Mouse (Mus musculus): ENCODE measurements around the gene Gm3776. TPM values are rescaled to one million over a fixed set of nuclear protein-coding genes. Genes with fewer than 3 reads are reported as not detected.
"Not testable (repeated sequence)": the region's sequence is repeated elsewhere in the genome, so short reads cannot be mapped to it uniquely, and the experiment has no call there.

Gene Gm3776
- polyA plus RNA-seq (2015; fragmentation: Nextera tagmentation; extraction: Ambion mirVana) = not detected in 2 replicates

DNA sequence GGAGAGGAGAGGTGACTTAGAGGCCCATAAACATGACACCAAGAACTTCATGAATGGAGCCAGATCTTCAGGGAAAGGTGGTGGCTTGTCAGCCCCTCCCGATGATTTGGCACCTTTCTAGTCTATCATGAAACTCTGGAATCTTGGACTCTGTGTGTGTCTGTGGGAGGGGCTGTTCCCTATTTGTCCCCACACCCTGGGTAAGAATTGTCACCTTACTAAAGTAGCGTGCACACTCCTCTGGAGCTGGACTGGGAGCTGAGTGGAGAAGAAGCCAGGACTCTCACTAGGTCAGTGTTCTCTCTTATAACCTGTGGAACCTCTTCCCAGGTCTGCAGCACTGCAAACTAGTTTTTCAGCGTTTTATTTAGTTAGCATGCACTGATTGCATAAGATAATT lies at the start of gene Gm3776:
Gm3776 (plus strand) TSS at position 216 of the 400 bp plus-strand sequence.
- H3K27ac ChIP-seq (replicated peaks); H3K4me1 ChIP-seq (replicated peaks); H3K9ac ChIP-seq; H3K36me3 ChIP-seq; H3K4me2 ChIP-seq; H3K9me3 ChIP-seq; ATAC-seq (ENCODE audit: low FRiP score, low read depth); H3K27me3 ChIP-seq; H3K4me3 ChIP-seq: not testable (repeated sequence)
- WGBS = 100% methylated on average over 1 of the region's 3 CpGs

DNA sequence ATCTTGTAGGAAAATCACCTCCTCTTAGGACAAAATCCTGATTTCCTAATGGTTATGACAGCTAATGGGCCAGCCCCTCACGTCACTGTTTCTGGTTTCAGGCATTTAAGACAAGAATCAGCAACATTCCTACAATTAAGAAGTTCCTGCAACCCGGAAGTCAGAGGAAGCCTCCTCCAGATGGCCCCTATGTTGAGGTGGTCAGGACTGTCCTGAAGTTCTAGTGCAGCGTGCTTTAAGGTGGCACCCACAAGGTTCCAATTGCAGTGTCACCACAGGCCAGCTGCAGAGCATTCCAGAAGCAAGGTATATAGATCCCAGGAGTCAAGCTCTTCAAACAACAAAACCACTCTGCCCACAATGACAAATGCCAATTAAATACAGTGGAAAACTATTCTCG lies 48.0 kb upstream of the Gm3776 start:
- H3K4me2 ChIP-seq = no peak overlapping the region
- no peak overlapping the region for H3K9ac ChIP-seq
- no peaks in the 10 kb centered on the region for H3K9me3 ChIP-seq
- WGBS = 77% methylated on average over 4 of the region's 4 CpGs
- no peaks in the 10 kb centered on the region for H3K36me3 ChIP-seq
- H3K27ac ChIP-seq (replicated peaks) = no peak overlapping the region
- H3K4me1 ChIP-seq (replicated peaks) = no peaks in the 10 kb centered on the region
- H3K4me3 ChIP-seq = no peak overlapping the region
- H3K27me3 ChIP-seq = no peaks in the 10 kb centered on the region
- no peak for ATAC-seq (ENCODE audit: low FRiP score, low read depth)

- no peaks in the 10 kb centered on the region for H3K27me3 ChIP-seq
Observed at GRCm38 (mm10) chr9:78210079-78210478, 46.9 kb upstream of the Gm3776 start.

DNA sequence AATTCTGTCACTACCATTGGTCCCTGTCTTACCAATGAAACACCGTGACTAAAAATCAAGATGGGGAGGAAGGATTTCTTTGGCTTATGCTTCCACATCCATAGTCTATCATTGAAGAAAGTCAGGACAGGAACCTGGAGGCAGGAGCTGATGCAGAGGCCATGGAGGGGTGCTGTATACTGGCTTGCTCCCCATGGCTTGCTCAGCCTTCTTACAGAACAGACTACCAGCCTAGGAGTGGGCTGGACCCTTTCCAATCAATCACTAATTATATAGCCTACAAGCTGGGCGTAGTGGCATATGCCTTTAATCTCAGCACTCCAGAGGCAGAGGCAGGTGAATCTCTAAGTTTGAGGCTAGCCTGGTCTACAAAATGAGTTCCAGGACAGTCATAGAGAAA lies 46.1 kb upstream of the Gm3776 start:
- no peaks in the 10 kb centered on the region for H3K36me3 ChIP-seq
- 95% methylated on average over 2 of the region's 2 CpGs for WGBS
- no peaks in the 10 kb centered on the region for H3K27me3 ChIP-seq
- no peak overlapping the region for H3K4me2 ChIP-seq
- H3K9me3 ChIP-seq = no peaks in the 10 kb centered on the region
- no peaks in the 10 kb centered on the region for H3K4me1 ChIP-seq (replicated peaks)
- no peak for ATAC-seq (ENCODE audit: low FRiP score, low read depth)
- no peak overlapping the region for H3K4me3 ChIP-seq
- H3K9ac ChIP-seq = no peak overlapping the region
- H3K27ac ChIP-seq (replicated peaks) = no peak overlapping the region

More at GRCm38 (mm10) chr9:78210079-78210478, 46.9 kb upstream of the Gm3776 start:
- ATAC-seq (ENCODE audit: low FRiP score, low read depth) = no peak
- H3K4me3 ChIP-seq = no peak overlapping the region
- H3K4me1 ChIP-seq (replicated peaks) = no peaks in the 10 kb centered on the region
- 93% methylated on average over 3 of the region's 3 CpGs for WGBS
- no peaks in the 10 kb centered on the region for H3K36me3 ChIP-seq
- no peak overlapping the region for H3K9ac ChIP-seq
- H3K27ac ChIP-seq (replicated peaks) = no peak overlapping the region
- no peaks in the 10 kb centered on the region for H3K9me3 ChIP-seq
- no peak overlapping the region for H3K4me2 ChIP-seq

DNA sequence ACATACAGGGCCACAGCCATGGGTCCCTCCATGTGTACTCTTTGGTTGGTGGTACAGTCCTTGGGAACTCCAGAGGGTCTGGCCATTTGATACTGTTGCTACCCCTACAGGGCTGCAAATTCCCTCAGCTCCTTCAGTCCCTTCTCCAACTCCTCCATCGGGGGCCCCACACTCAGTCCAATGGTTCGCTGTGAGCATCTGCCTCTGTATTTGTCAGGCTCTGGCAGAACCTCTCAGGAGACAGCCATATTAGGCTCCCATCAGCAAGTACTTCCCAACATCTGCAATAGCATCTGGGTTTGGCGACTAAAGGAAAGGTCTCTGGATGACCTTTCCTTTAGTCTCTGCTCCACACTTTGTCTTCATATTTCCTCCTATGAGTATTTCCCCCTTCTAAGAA lies 45.4 kb upstream of the Gm3776 start:
- H3K9me3 ChIP-seq = no peaks in the 10 kb centered on the region
- WGBS = 93% methylated on average over 3 of the region's 3 CpGs

DNA sequence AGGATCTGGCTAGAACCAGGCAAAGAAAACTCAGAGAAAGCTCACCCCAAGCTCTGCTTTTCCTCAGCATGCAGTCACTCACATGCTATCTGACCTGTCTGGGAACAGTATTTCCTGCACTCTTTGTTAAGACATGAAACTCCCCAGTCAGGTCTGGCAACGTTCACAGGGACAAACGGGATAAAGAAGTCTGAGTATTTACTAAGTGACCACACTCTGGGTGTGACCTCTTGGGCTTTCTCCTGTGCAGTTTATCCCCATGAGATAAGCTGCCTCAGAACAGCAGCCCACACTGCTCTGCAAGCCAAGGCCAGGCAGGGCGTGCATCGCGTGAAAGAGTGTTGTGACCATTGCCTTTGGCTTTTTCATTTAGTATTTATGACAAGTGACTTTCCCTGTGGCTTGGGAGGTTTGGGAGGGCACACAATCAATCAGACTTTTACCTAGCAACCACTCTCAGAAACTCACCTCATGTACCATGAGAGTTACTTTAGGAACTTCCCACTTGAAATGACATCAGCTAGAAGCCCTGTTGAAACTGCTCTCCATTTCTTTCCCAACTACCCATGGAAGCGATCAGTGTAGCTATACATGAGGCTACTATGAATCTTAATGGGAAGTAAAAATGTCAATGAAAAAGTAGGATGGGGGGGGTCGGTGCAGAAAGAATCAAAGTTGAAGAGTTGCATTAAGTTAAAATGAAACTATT lies 44.4 kb upstream of the Gm3776 start:
- ATAC-seq (ENCODE audit: low FRiP score, low read depth) = no peak
- no peak overlapping the region for H3K27ac ChIP-seq (replicated peaks)
- WGBS = 87% methylated on average over 7 of the region's 7 CpGs
- H3K9me3 ChIP-seq = no peaks in the 10 kb centered on the region
- H3K4me2 ChIP-seq = no peak overlapping the region
- H3K9ac ChIP-seq = no peak overlapping the region
- H3K4me1 ChIP-seq (replicated peaks) = no peaks in the 10 kb centered on the region
- no peaks in the 10 kb centered on the region for H3K36me3 ChIP-seq
- no peak overlapping the region for H3K4me3 ChIP-seq
- H3K27me3 ChIP-seq = no peaks in the 10 kb centered on the region

More for the DNA sequence above, 45.4 kb upstream of the Gm3776 start:
- Histone ChIP-seq H3K4me1 (replicated peaks) (no peaks in the 10 kb centered on the region), H3K27me3 (no peaks in the 10 kb centered on the region), H3K4me3 (no peak overlapping the region), H3K9ac (no peak overlapping the region), H3K27ac (replicated peaks) (no peak overlapping the region), H3K36me3 (no peaks in the 10 kb centered on the region), H3K4me2 (no peak overlapping the region)
- no peak for ATAC-seq (ENCODE audit: low FRiP score, low read depth)

GRCm38 (mm10) chr9:78217074-78217473 lies 39.9 kb upstream of the Gm3776 start:
- Histone ChIP-seq H3K4me3 (no peak overlapping the region), H3K27me3 (no peaks in the 10 kb centered on the region), H3K9ac (no peak overlapping the region), H3K4me2 (no peak overlapping the region), H3K27ac (replicated peaks) (no peak overlapping the region), H3K9me3 (no peaks in the 10 kb centered on the region), H3K36me3 (no peaks in the 10 kb centered on the region), H3K4me1 (replicated peaks) (no peaks in the 10 kb centered on the region)
- 81% methylated on average over 4 of the region's 4 CpGs for WGBS
- no peak for ATAC-seq (ENCODE audit: low FRiP score, low read depth)

DNA sequence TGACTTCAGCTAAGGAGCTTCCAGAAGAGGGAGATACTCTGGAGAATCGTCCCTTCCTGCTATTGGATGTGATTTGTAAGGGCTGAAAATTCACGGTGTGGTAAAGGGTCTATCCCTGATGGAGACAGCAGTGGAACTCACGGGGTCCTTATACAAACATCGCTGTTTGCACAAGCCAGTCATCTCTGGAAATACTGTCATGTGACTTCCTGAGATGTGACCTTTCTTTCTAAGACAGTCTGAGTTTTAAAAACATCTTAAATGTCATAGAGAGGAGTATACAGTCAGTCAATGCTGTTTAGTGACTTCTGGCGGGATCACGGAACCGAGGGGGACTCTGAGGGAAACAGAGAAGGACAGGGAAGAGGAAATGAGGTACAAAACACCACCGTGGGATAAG lies 34.3 kb upstream of the Gm3776 start:
- H3K36me3 ChIP-seq = no peaks in the 10 kb centered on the region
- no peaks in the 10 kb centered on the region for H3K9me3 ChIP-seq
- no peaks in the 10 kb centered on the region for H3K4me1 ChIP-seq (replicated peaks)
- H3K4me2 ChIP-seq = no peak overlapping the region
- no peaks in the 10 kb centered on the region for H3K27me3 ChIP-seq
- ATAC-seq (ENCODE audit: low FRiP score, low read depth) = no peak
- H3K4me3 ChIP-seq = no peak overlapping the region
- H3K27ac ChIP-seq (replicated peaks) = no peak overlapping the region
- WGBS = 80% methylated on average over 8 of the region's 8 CpGs
- no peak overlapping the region for H3K9ac ChIP-seq

- Histone ChIP-seq H3K9ac (no peak overlapping the region), H3K27ac (replicated peaks) (no peak overlapping the region), H3K4me2 (no peak overlapping the region), H3K4me1 (replicated peaks) (no peaks in the 10 kb centered on the region), H3K27me3 (no peaks in the 10 kb centered on the region), H3K4me3 (no peak overlapping the region), H3K9me3 (no peaks in the 10 kb centered on the region), H3K36me3 (no peaks in the 10 kb centered on the region)
- no peak for ATAC-seq (ENCODE audit: low FRiP score, low read depth)
- WGBS = 83% methylated on average over 10 of the region's 10 CpGs
Observed at GRCm38 (mm10) chr9:78223221-78223902, 33.6 kb upstream of the Gm3776 start.

GRCm38 (mm10) chr9:78224418-78224817 lies 32.5 kb upstream of the Gm3776 start:
- H3K4me3 ChIP-seq = no peak overlapping the region
- WGBS = 83% methylated on average over 2 of the region's 2 CpGs

GRCm38 (mm10) chr9:78225304-78225703 lies 31.6 kb upstream of the Gm3776 start:
- no peak for ATAC-seq (ENCODE audit: low FRiP score, low read depth)
- 88% methylated on average over 11 of the region's 11 CpGs for WGBS

More at GRCm38 (mm10) chr9:78224418-78224817, 32.5 kb upstream of the Gm3776 start:
- ATAC-seq (ENCODE audit: low FRiP score, low read depth) = no peak
- H3K36me3 ChIP-seq = no peaks in the 10 kb centered on the region
- no peak overlapping the region for H3K27ac ChIP-seq (replicated peaks)
- H3K9me3 ChIP-seq = no peaks in the 10 kb centered on the region
- H3K27me3 ChIP-seq = no peaks in the 10 kb centered on the region
- no peaks in the 10 kb centered on the region for H3K4me1 ChIP-seq (replicated peaks)
- no peak overlapping the region for H3K9ac ChIP-seq
- no peak overlapping the region for H3K4me2 ChIP-seq

GRCm38 (mm10) chr9:78228122-78228521 lies 28.8 kb upstream of the Gm3776 start:
- Histone ChIP-seq H3K27me3 (no peaks in the 10 kb centered on the region), H3K4me3 (no peak overlapping the region), H3K9me3 (no peaks in the 10 kb centered on the region), H3K36me3 (no peaks in the 10 kb centered on the region), H3K27ac (replicated peaks) (no peak overlapping the region), H3K9ac (no peak overlapping the region), H3K4me1 (replicated peaks) (no peaks in the 10 kb centered on the region), H3K4me2 (no peak overlapping the region)
- 93% methylated on average over 2 of the region's 2 CpGs for WGBS
- no peak for ATAC-seq (ENCODE audit: low FRiP score, low read depth)

More at GRCm38 (mm10) chr9:78225304-78225703, 31.6 kb upstream of the Gm3776 start:
- H3K9me3 ChIP-seq = no peaks in the 10 kb centered on the region
- no peaks in the 10 kb centered on the region for H3K27me3 ChIP-seq
- H3K27ac ChIP-seq (replicated peaks) = no peak overlapping the region
- H3K36me3 ChIP-seq = no peaks in the 10 kb centered on the region
- no peaks in the 10 kb centered on the region for H3K4me1 ChIP-seq (replicated peaks)
- no peak overlapping the region for H3K4me2 ChIP-seq
- H3K9ac ChIP-seq = no peak overlapping the region
- no peak overlapping the region for H3K4me3 ChIP-seq

Data from hindbrain, embryonic 15.5 days (tissue).